Mouse (Mus musculus) kidney, adult 2 months (tissue): Measurements from ENCODE around the gene Myh7b.

Experiments used
- CTCF ChIP-seq: fragments of 200-500 bp; conservative IDR thresholded peaks from 2 replicates; pipeline ENCODE4 v1.5.1; 2011; ENCODE audit warnings: low read depth, mild to moderate bottlenecking, control low read depth, low read length, moderate library complexity, mixed read lengths; ENCODE audit not compliant: insufficient read depth, insufficient read length
- POLR2A ChIP-seq: fragments of 200-500 bp; IDR thresholded peaks from one replicate; pipeline ENCODE4 v1.6.1; 2011; ENCODE audit warnings: low read depth, low read length, control low read depth

- TF ChIP-seq POLR2A, result no peak
- no peak; the same call in 1 of the 2 replicates for TF ChIP-seq CTCF
These were observed 36.3 kb upstream of the Myh7b start for GRCm38 (mm10) chr2:155574700-155575099.
